Mouse (Mus musculus) inflammation-experienced regulatory T-cells (primary cell): ENCODE data around the gene Vmn1r179. TPM values are rescaled to one million over a fixed set of nuclear protein-coding genes. Genes with fewer than 3 reads are reported as not detected.

Experiments
- polyA plus RNA-seq, 2 experiments: library from polyadenylated mRNA; unstranded; fragments of 100-300 nt; shearing (Covaris generic); gene quantifications; one replicate each; pipeline ENCODE4 v1.2.1; 2017

Gene Vmn1r179
- 1 to 10 TPM in 1 of 2 experiments, under 1 TPM in 1; 0.12 to 1.4 TPM for polyA plus RNA-seq

GRCm38 (mm10) chr7:23926678-23927077 is at the start of gene Vmn1r179:
Vmn1r179 (plus strand) TSS chr7:23926978.

GRCm38 (mm10) chr7:23891709-23892108 is 35.1 kb upstream of the Vmn1r179 start, which contains the start of gene Vmn1r178:
Vmn1r178 (plus strand) TSS chr7:23892009.

GRCm38 (mm10) chr7:23950332-23950731 is 23.6 kb downstream of the Vmn1r179 start, which contains the start of gene Vmn1r180:
Vmn1r180 (plus strand) TSS chr7:23950632.

GRCm38 (mm10) chr7:23974315-23974714 is 47.5 kb downstream of the Vmn1r179 start, which contains the start of gene Vmn1r181:
Vmn1r181 (plus strand) TSS chr7:23974615.

Other genes starting within 250 kb of the Vmn1r179 start
- gene Vmn1r173, start 226.3 kb upstream of the Vmn1r179 start, polyA plus RNA-seq, result under 1 TPM; 0.05 to 0.51 TPM
- gene Vmn1r174, start 174.7 kb upstream of the Vmn1r179 start, polyA plus RNA-seq, result under 1 TPM; 0.06 to 0.33 TPM
- gene Vmn1r175, start 116.3 kb upstream of the Vmn1r179 start, polyA plus RNA-seq, result under 1 TPM in 1 of 2 experiments, not detected in 1; 0.17 TPM
- not detected for gene Vmn1r176, start 89.6 kb upstream of the Vmn1r179 start, polyA plus RNA-seq
- gene Vmn1r177, start 60.5 kb upstream of the Vmn1r179 start, polyA plus RNA-seq, result not detected
- 1 to 10 TPM in 1 of 2 experiments, under 1 TPM in 1; 0.12 to 1.1 TPM for gene Vmn1r178, start 35.0 kb upstream of the Vmn1r179 start, polyA plus RNA-seq
- gene Vmn1r180, start 23.7 kb downstream of the Vmn1r179 start, polyA plus RNA-seq, result not detected
- gene Vmn1r181, start 47.6 kb downstream of the Vmn1r179 start, polyA plus RNA-seq, result under 1 TPM; 0.10 to 0.12 TPM
- under 1 TPM in 1 of 2 experiments, not detected in 1; 0.08 TPM for gene V1rd19, start 74.7 kb downstream of the Vmn1r179 start, polyA plus RNA-seq
- gene Vmn1r183, start 126.3 kb downstream of the Vmn1r179 start, polyA plus RNA-seq, result 1 to 10 TPM in 1 of 2 experiments, under 1 TPM in 1; 0.05 to 1.3 TPM
- 10 to 100 TPM; 28.1 to 47.1 TPM for gene Zfp180, start 154.9 kb downstream of the Vmn1r179 start, polyA plus RNA-seq
- under 1 TPM; 0.60 to 0.88 TPM for gene Zfp112, start 185.3 kb downstream of the Vmn1r179 start, polyA plus RNA-seq
- gene Zfp235, start 207.2 kb downstream of the Vmn1r179 start, polyA plus RNA-seq, result 10 to 100 TPM; 13.4 to 18.2 TPM
- gene Zfp114, start 248.1 kb downstream of the Vmn1r179 start, polyA plus RNA-seq, result 1 to 10 TPM in 1 of 2 experiments, under 1 TPM in 1; 0.78 to 1.6 TPM